Mouse (Mus musculus) hindbrain, embryonic 14.5 days (tissue): ENCODE results near the gene Bricd5. TPM values are rescaled to one million over a fixed set of nuclear protein-coding genes. Genes with fewer than 3 reads are reported as not detected.
A peak's percentile ranks its signal among the peaks of the same experiment; 100 is the strongest.

Experiments used
- ATAC-seq: fragments of 200-750 bp; cut with Nextera tagmentation; 2 replicates; pipeline ENCODE4 v1.8.0; 2017; ENCODE audit warnings: moderate number of reproducible peaks, mild to moderate bottlenecking, moderate TSS enrichment, moderate library complexity; ENCODE audit not compliant: low FRiP score
- DNase-seq: peaks from one replicate; pipeline ENCODE4 v3.0.0-alpha.2; 2015; ENCODE audit warnings: low spot score
- H3K27ac ChIP-seq: fragments of 300-500 bp; sonication (generic); 2 replicates; pipeline ENCODE4 v1.5.1; 2014; ENCODE audit warnings: mild to moderate bottlenecking, moderate library complexity
- H3K27me3 ChIP-seq: fragments of 300-500 bp; sonication (generic); 2 replicates; pipeline ENCODE4 v1.6.1; 2014; ENCODE audit warnings: mild to moderate bottlenecking, low read length, mixed read lengths; ENCODE audit not compliant: control insufficient read depth, insufficient read depth
- H3K36me3 ChIP-seq: fragments of 300-500 bp; sonication (generic); replicated peaks from 2 replicates; pipeline ENCODE4 v1.6.1; 2014; ENCODE audit not compliant: control insufficient read depth, insufficient read depth
- H3K4me1 ChIP-seq: fragments of 300-500 bp; sonication (generic); replicated peaks from 2 replicates; pipeline ENCODE4 v1.6.1; 2014; ENCODE audit warnings: antibody characterized with exemption, low read length, mixed read lengths; ENCODE audit not compliant: control insufficient read depth, insufficient read depth
- H3K4me2 ChIP-seq: fragments of 300-500 bp; sonication (generic); replicated peaks from 2 replicates; pipeline ENCODE4 v1.6.1; 2014; ENCODE audit warnings: mild to moderate bottlenecking, moderate library complexity
- H3K4me3 ChIP-seq: fragments of 300-500 bp; sonication (generic); replicated peaks from 2 replicates; pipeline ENCODE4 v1.5.1; 2014; ENCODE audit warnings: mild to moderate bottlenecking, low read length
- H3K9ac ChIP-seq: fragments of 300-500 bp; sonication (generic); 2 replicates; pipeline ENCODE4 v1.6.1; 2014
- H3K9me3 ChIP-seq: fragments of 300-500 bp; sonication (generic); 2 replicates; pipeline ENCODE4 v1.6.1; 2016; ENCODE audit warnings: low read length; ENCODE audit not compliant: control insufficient read depth
- WGBS: fragments of 180-500 bp; shearing (Covaris S2); extraction: QIAGEN DNeasy Blood & Tissue Kit; methylation state at CpG from one replicate; pipeline ENCODE4 v1.1.7; 2014; 5-methylcytosine and 5-hydroxymethylcytosine counted together
- polyA plus RNA-seq: library from polyadenylated mRNA; unstranded; fragments of >200 nt; fragmentation: Nextera tagmentation; extraction: Ambion mirVana; gene quantifications from 2 replicates; pipeline ENCODE4 v1.2.1, GENCODE M21; 2014

The Bricd5 gene
- polyA plus RNA-seq, 1 experiment from 2014 or later, result 0.75 TPM

GRCm38 (mm10) chr17:24441148-24441547 is 32.5 kb upstream of the Bricd5 start:
- Histone ChIP-seq H3K36me3 (peaks cover 95% of the 10 kb centered on the region), H3K4me2 (no peak overlapping the region), H3K27me3 (no peaks in the 10 kb centered on the region), H3K9me3 (no peaks in the 10 kb centered on the region), H3K27ac (no peak overlapping the region), H3K4me3 (no peak overlapping the region), H3K9ac (no peak overlapping the region), H3K4me1 (no peaks in the 10 kb centered on the region)
- ATAC-seq, result no peak
- WGBS, result 43% methylated on average over 2 of the region's 2 CpGs
- DNase-seq, result no peak

DNA sequence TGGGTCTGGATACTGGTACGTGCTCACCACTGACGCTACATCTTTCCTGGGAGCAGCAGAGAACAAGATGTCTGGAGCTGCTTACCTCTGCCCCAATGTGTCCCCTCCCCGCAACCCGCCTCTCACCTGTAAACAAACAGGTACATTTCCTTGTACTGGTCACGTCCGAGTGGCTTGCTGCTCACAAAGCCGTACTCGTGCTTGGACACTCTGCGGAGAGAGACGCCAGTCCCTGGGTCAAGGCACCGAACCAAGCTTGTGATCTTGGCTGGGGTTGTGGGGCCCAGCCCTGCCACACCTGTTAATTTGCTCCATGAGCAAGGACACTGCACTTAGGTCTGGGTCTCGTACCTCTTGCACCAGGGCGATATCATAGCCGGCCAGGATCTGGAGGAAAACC is 31.6 kb upstream of the Bricd5 start:
- Histone ChIP-seq H3K27ac (no peak overlapping the region), H3K4me3 (no peak overlapping the region), H3K36me3 (peaks cover 95% of the 10 kb centered on the region), H3K4me2 (no peak overlapping the region), H3K4me1 (no peaks in the 10 kb centered on the region), H3K9ac (no peak overlapping the region), H3K27me3 (no peaks in the 10 kb centered on the region), H3K9me3 (no peaks in the 10 kb centered on the region)
- WGBS, result 96% methylated on average over 14 of the region's 14 CpGs
- DNase-seq (no peak), ATAC-seq (no peak)

- 82% methylated on average over 7 of the region's 7 CpGs for WGBS
- no peaks in the 10 kb centered on the region for H3K4me1 ChIP-seq
- no peaks in the 10 kb centered on the region for H3K9me3 ChIP-seq
- DNase-seq (no peak), ATAC-seq (no peak)
- peaks cover 97% of the 10 kb centered on the region for H3K36me3 ChIP-seq
- H3K27me3 ChIP-seq, result no peaks in the 10 kb centered on the region
- no peak within 1 kb of the TSS for H3K4me2 ChIP-seq
- no peak within 1 kb of the TSS for H3K27ac ChIP-seq
- H3K4me3 ChIP-seq, result no peak within 1 kb of the TSS
- no peak within 1 kb of the TSS for H3K9ac ChIP-seq
Observed at GRCm38 (mm10) chr17:24442632-24443155, 31.0 kb upstream of the Bricd5 start, which contains the start of gene Dnase1l2. TSS of gene Dnase1l2 (minus strand) at chr17:24443105.

DNA sequence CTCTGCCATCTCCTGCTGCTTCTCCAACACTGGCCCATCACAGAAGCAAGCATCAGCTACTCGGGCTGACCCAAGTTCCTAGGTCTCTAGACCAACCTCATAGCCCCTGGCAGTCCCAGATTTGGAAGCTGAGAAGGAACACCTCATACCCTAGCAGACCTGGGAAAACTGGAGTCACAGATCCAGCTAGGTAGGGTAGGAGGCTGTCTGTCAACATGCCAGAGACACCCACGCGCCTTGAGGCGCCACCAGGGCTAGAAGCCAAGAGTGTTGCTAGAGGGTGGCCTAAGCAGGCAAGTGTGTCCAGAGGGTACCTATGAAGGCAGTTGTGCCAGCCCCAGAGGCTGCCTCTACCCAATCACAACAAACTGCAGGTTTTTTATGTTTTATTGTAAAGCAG is 30.3 kb upstream of the Bricd5 start:
- no peak overlapping the region for H3K4me2 ChIP-seq
- H3K9ac ChIP-seq, result no peak overlapping the region
- H3K4me3 ChIP-seq, result no peak overlapping the region
- DNase-seq, result no peak
- H3K27me3 ChIP-seq, result no peaks in the 10 kb centered on the region
- no peaks in the 10 kb centered on the region for H3K4me1 ChIP-seq
- no peak overlapping the region for H3K27ac ChIP-seq
- H3K36me3 ChIP-seq, result peaks cover 98% of the 10 kb centered on the region
- no peaks in the 10 kb centered on the region for H3K9me3 ChIP-seq
- ATAC-seq, result no peak
- 93% methylated on average over 4 of the region's 4 CpGs for WGBS

GRCm38 (mm10) chr17:24446590-24446989 is 27.1 kb upstream of the Bricd5 start:
- no peak overlapping the region for H3K4me2 ChIP-seq
- no peak overlapping the region for H3K27ac ChIP-seq
- no peaks in the 10 kb centered on the region for H3K4me1 ChIP-seq
- no peak overlapping the region for H3K9ac ChIP-seq
- peaks cover 99% of the 10 kb centered on the region for H3K36me3 ChIP-seq
- no peaks in the 10 kb centered on the region for H3K9me3 ChIP-seq
- no peaks in the 10 kb centered on the region for H3K27me3 ChIP-seq
- DNase-seq (no peak), ATAC-seq (no peak)
- no peak overlapping the region for H3K4me3 ChIP-seq
- 97% methylated on average over 8 of the region's 8 CpGs for WGBS

DNA sequence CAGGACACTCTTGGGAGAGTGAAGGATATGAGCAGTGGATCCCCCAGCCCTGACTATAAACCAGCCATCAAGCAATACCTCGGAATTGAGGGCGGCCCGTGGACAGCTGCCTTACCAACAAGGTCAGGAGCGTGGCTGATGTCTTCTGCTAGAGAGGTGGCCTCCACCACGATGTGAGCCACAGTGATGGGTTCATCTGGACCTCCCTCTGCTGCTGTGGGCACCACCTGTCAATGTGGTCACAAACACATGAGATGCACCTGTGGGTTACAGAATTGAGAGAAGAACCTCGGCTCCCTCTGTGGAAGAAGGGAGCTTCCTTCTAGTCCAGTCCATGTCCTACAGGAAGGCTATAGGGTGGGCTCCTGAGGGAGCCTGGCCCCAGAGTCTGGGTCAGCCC is 24.2 kb upstream of the Bricd5 start:
- Histone ChIP-seq H3K4me2 (no peak overlapping the region), H3K36me3 (peaks cover 72% of the 10 kb centered on the region), H3K27ac (no peak overlapping the region), H3K4me1 (peaks cover 14% of the 10 kb centered on the region), H3K27me3 (no peaks in the 10 kb centered on the region), H3K9ac (no peak overlapping the region), H3K9me3 (no peaks in the 10 kb centered on the region), H3K4me3 (no peak overlapping the region)
- DNase-seq, result no peak
- WGBS, result 95% methylated on average over 6 of the region's 6 CpGs
- no peak for ATAC-seq

GRCm38 (mm10) chr17:24451220-24451619 is 22.5 kb upstream of the Bricd5 start:
- no peak overlapping the region for H3K9ac ChIP-seq
- no peak overlapping the region for H3K4me3 ChIP-seq
- peaks cover 14% of the 10 kb centered on the region for H3K4me1 ChIP-seq
- no peak overlapping the region for H3K4me2 ChIP-seq
- no peaks in the 10 kb centered on the region for H3K27me3 ChIP-seq
- no peak overlapping the region for H3K27ac ChIP-seq
- H3K9me3 ChIP-seq, result no peaks in the 10 kb centered on the region
- peaks cover 55% of the 10 kb centered on the region for H3K36me3 ChIP-seq
- ATAC-seq, result no peak
- 96% methylated on average over 6 of the region's 6 CpGs for WGBS
- DNase-seq, result no peak

DNA sequence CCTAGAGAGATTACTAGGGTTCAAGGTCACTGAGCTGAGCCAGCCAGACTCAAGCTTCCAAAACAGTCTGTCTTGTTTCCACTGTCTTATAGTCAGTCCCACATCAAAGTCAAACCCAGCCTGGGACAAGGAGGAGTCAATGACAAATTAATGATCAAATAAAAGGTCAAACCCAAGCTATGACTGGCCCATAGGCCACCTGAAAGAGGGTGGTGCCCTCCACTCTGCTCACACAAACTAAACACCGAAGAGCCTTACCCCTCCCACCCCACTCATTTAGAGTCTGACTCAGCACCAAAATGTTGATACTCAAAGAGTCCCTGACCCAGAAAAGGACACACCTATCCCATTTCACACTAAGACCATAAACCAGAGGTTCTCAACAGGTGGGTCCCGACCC is 20.3 kb upstream of the Bricd5 start:
- H3K9ac ChIP-seq, result no peak overlapping the region
- H3K27ac ChIP-seq, result no peak overlapping the region
- H3K36me3 ChIP-seq, result peaks cover 33% of the 10 kb centered on the region
- DNase-seq (no peak), ATAC-seq (no peak)
- H3K4me2 ChIP-seq, result peak overlapping the region; percentile 72
- H3K27me3 ChIP-seq, result no peaks in the 10 kb centered on the region
- WGBS, result 98% methylated on average over 2 of the region's 2 CpGs
- H3K4me3 ChIP-seq, result no peak overlapping the region
- H3K4me1 ChIP-seq, result peaks cover 14% of the 10 kb centered on the region
- H3K9me3 ChIP-seq, result no peaks in the 10 kb centered on the region

DNA sequence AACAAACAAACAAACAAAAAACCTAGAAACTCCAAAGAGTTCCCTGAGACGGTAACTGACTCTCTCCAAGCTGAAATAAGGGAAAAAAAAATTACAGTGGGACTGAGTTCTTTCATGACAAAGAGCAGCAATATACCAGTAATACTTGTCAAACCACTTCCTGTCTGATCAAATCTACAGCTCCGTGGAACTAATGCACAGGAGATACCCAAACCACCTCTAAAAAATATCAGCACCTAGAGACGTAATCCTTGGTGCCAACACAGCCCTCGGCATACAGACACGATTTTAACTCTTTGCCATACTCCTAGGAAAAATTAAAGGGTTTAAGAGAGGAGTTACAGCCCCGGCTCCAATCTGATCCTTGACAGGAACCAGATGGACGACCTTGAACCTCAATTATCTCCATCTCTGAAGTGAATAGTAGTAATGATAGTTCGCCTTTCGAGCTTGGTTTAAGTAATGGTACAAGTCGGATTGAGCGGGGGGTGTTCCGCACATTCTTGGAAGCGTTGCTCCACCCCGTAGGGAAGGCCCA is 19.4 kb upstream of the Bricd5 start:
- DNase-seq, result no peak
- peaks cover 24% of the 10 kb centered on the region for H3K36me3 ChIP-seq

More for the DNA sequence above, 19.4 kb upstream of the Bricd5 start:
- no peaks in the 10 kb centered on the region for H3K9me3 ChIP-seq
- H3K4me1 ChIP-seq, result peaks cover 14% of the 10 kb centered on the region
- WGBS, result 13% methylated on average over 14 of the region's 14 CpGs
- peak overlapping the region; percentile 81 for H3K4me3 ChIP-seq
- peak overlapping the region; percentile 72 for H3K4me2 ChIP-seq
- H3K9ac ChIP-seq, result peak overlapping the region; percentile 94
- no peak for ATAC-seq
- H3K27me3 ChIP-seq, result no peaks in the 10 kb centered on the region
- peak overlapping the region; percentile 95 for H3K27ac ChIP-seq
